Mouse (Mus musculus): ENCODE data around the gene Tes.

The Tes gene

GRCm38 (mm10) chr6:17079304-17079703 lies 14.4 kb downstream of the Tes start:
- DNase-seq, result no peak

DNA sequence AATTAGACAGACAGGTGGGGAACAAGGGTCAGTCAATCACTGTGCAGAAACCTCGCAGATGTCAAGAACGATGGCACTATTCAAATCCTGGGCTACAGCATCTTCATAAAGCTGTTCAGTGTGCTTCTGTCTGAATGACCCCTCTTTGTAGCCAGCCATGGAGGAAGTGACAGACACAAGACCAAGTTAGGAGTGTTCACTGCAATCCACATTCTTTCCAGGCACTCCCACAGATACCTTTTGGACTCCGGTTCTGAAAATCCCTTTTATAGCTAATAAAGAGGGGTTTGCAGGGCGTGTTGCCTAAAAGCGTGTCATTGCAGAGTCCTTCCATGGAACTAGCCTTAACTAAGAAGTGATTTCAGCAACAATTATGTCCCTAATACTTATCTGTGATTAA lies 14.9 kb downstream of the Tes start:
- DNase-seq, result no peak

DNA sequence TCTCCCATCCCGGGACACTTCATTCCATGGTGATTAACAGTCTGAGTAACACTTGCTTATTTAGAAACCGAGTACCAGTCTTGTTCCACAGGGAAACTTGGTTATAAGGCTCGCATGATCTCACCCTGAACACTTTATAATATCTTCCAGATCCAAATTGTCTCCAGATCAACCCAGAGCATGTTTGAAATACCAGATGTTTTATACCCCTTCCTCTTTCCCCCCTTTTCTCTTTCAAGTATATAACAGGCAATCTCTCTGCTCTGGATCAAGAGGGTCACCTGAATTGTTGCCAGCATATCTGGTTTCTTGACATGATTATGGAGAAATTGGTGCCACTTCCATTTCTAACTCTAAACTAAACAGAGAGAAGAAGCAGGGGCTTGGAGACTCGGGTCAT lies 17.3 kb downstream of the Tes start:
- no peak for DNase-seq

- no peak for DNase-seq
Measured at GRCm38 (mm10) chr6:17082800-17083199, 17.9 kb downstream of the Tes start.

GRCm38 (mm10) chr6:17087485-17087884 lies 22.5 kb downstream of the Tes start:
- DNase-seq, result peak; percentile 47 to 84

GRCm38 (mm10) chr6:17097301-17097700 lies 32.4 kb downstream of the Tes start:
- DNase-seq, result no peak

GRCm38 (mm10) chr6:17098559-17098958 lies 33.6 kb downstream of the Tes start:
- DNase-seq, result no peak

GRCm38 (mm10) chr6:17099477-17100130 lies 34.7 kb downstream of the Tes start:
- DNase-seq, result no peak

- no peak for DNase-seq
Measured at GRCm38 (mm10) chr6:17105714-17106113, 40.8 kb downstream of the Tes start.

DNA sequence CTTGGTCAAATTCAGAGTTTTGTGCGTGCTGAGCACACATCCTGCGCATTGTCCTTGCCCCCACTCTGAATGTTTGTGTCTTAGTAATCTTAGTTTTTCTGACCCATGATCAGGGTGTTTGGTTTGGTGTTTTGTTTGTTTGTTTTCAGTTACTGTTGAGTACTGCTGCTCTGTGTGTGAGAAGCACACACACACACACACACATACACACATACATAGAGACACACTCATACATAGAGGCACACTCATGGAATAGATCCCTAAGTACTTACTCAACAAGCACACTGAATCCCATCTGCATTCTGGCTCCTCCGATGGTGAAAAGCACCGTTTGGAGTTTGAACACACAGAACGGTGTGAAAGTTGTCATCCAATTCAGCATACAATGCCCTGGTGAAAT lies 41.5 kb downstream of the Tes start:
- DNase-seq, result no peak

GRCm38 (mm10) chr6:17109204-17109603 lies 44.3 kb downstream of the Tes start:
- no peak for DNase-seq

- no peak for DNase-seq
Measured at GRCm38 (mm10) chr6:17110564-17111100, 45.7 kb downstream of the Tes start.

DNA sequence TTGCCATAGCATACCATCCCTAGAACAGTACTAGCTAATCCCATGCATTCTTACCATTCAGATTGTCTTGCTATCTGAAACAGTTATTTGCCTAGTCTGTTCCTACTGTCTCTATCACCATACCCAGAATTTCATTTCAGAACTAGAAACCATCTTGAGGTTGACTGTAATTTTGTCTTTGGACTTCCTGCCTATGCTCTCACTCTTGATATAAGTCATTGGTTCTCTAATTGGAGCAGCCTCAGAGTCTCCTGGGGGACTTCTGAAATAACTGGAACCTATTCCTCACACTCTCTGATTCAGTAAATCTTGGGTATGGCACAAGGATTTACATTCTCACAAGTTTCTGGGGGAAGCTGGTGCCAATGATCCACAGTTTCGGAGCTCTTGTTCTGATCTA lies 47.1 kb downstream of the Tes start:
- DNase-seq, result no peak

DNA sequence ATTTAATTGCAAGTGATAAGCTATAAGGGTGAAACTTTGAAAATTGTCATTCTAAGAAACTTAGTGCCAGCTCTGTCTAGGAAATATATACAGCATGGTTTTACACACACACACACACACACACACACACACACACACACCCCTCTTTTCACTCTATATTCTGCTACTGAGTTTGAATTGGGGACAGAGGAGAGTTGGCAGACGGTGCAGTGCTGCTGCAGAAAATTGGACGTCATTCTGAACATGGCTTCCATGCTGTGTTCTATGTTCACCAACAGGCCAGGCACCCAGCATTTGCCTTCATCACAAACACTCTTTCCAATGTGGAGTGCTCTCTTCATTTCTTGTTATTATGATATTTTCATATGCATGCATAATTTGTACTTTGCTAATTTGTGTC lies 48.0 kb downstream of the Tes start:
- no peak for DNase-seq

DNA sequence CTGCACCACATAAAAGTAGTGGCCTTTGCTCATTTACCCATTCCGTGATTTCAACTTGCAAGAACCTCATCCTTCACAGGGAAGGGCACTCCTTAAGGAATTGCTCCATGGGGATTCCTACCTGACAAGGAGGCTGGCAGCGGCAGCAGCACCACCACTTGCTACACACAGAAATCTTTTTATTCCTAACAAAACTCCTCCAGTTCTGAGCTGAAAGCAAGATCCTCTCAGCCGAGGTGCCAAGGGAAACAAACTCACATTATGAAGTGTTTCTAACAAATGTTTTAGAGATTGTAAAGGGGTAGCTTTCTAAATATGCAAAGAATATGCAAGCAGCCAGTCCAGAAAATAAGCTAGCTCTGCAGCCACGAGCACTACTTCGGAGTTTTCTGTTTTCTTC lies 49.6 kb downstream of the Tes start:
- no peak for DNase-seq

GRCm38 (mm10) chr6:17115046-17115790 lies 50.3 kb downstream of the Tes start:
- no peak for DNase-seq

- no peak for DNase-seq
Measured at GRCm38 (mm10) chr6:17119521-17120232, 54.7 kb downstream of the Tes start.

GRCm38 (mm10) chr6:17140021-17140420 lies 75.1 kb downstream of the Tes start:
- no peak for DNase-seq

DNA sequence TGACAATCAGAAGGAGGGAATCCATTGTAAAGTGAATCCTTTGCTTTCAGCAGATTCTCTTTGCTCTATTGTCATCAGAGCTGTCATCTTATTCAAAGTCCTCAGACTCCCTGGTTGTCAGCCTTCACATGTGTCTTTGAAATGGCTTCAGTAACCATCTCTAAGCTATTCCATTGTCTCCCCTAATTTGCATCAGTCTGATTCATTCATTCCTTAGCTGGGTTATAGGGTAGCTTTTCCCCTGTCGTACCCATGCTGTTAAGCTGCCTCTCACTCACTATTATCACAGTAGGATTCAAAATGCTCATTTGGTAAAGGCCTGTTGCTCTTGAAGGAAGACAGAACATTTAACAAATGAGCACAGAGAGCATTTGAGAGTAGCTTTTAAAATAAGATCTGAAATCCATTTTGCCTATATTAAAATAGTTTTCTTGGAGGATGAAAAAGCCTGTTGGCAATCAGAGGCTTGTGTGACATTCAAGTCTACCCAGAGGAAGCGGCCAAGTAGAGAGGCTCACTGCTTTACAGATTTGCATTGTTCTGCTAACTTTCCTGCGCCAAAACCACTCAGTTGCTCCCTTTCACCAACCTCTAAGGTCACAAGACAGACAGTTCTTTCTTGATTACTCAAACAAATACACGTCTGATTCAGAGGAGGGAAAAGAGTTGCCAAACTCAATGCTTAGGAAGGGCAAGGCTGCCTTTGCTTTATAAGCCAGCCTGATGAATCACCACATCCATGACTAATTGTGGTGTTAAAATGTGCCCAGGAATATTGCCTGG lies 77.8 kb downstream of the Tes start:
- DNase-seq, result no peak

- no peak for DNase-seq
Measured at GRCm38 (mm10) chr6:17151071-17151715, 86.2 kb downstream of the Tes start.

DNA sequence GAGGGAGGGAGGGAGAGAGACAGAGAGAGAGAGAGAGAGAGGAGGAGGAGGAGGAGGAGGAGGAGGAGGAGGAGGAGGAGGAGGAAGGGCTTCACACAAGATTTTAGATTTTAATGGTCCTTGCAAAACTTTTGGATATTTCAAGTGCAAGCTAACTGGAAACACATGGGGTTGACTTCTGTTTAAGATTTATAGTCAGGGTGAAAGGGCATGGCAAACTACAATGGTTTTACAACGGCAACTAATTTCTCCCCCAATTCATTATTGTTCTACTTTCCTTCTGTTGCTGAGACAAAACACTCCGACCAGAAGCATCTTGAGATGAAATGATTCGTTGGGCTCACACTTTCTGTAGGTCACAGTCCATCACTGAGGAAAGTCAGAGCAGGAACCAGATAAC lies 87.6 kb downstream of the Tes start:
- no peak for DNase-seq
